Mouse (Mus musculus) gastrocnemius, adult 8-10 months (tissue): ENCODE data around the gene Lamb2. TPM values are rescaled to one million over a fixed set of nuclear protein-coding genes. Genes with fewer than 3 reads are reported as not detected.

Experiments
- total RNA-seq, 4 experiments: library from RNA; stranded (reverse); gene quantifications; 2 replicates each; pipeline ENCODE4 v1.2.4; 2022

The Lamb2 gene
- total RNA-seq, 4 experiments from 2014 or later: 112 to 139 (median 128) TPM

Other genes with a start within 250 kb of the Lamb2 start
- gene Dag1, start 215.8 kb upstream of the Lamb2 start, total RNA-seq: 100 to 1,000 TPM; 159 to 203 (median 172) TPM
- 10 to 100 TPM in 3 of 4 experiments, 1 to 10 TPM in 1; 8.0 to 13.5 (median 12.4) TPM for gene Nicn1, start 189.3 kb upstream of the Lamb2 start, total RNA-seq
- 1 to 10 TPM in 1 of 4 experiments, under 1 TPM in 3; 0.32 to 1.3 (median 0.54) TPM for gene Amt, start 182.9 kb upstream of the Lamb2 start, total RNA-seq
- gene Rhoa, start 173.6 kb upstream of the Lamb2 start, total RNA-seq: 100 to 1,000 TPM in 2 of 4 experiments, 10 to 100 TPM in 2; 87.6 to 104 (median 99.6) TPM
- 10 to 100 TPM; 30.8 to 37.3 (median 34.3) TPM for gene Tcta, start 173.6 kb upstream of the Lamb2 start, total RNA-seq
- gene Gpx1, start 140.8 kb upstream of the Lamb2 start, total RNA-seq: 10 to 100 TPM; 66.3 to 72.7 (median 68.8) TPM
- gene Usp4, start 131.9 kb upstream of the Lamb2 start, total RNA-seq: 10 to 100 TPM; 72.7 to 90.9 (median 87.3) TPM
- gene 1700102P08Rik, start 86.9 kb upstream of the Lamb2 start, total RNA-seq: 1 to 10 TPM in 2 of 4 experiments, under 1 TPM in 2; 0.53 to 1.3 (median 0.97) TPM
- not detected for gene Ccdc36, start 51.3 kb upstream of the Lamb2 start, total RNA-seq
- gene BC048562, start 43.3 kb upstream of the Lamb2 start, total RNA-seq: not detected
- 10 to 100 TPM; 13.8 to 21.0 (median 16.3) TPM for gene Ccdc71, start 19.2 kb upstream of the Lamb2 start, total RNA-seq
- 1 to 10 TPM; 1.3 to 2.7 (median 2.2) TPM for gene Klhdc8b, start 18.2 kb upstream of the Lamb2 start, total RNA-seq
- 100 to 1,000 TPM; 118 to 134 (median 128) TPM for gene Usp19, start 10.9 kb downstream of the Lamb2 start, total RNA-seq
- gene Qars, start 28.0 kb downstream of the Lamb2 start, total RNA-seq: 100 to 1,000 TPM in 1 of 4 experiments, 10 to 100 TPM in 3; 78.6 to 107 (median 95.6) TPM
- gene Qrich1, start 37.1 kb downstream of the Lamb2 start, total RNA-seq: 10 to 100 TPM; 44.8 to 59.1 (median 55.7) TPM
- 10 to 100 TPM; 60.2 to 78.6 (median 63.1) TPM for gene Impdh2, start 80.5 kb downstream of the Lamb2 start, total RNA-seq
- gene Ndufaf3, start 87.7 kb downstream of the Lamb2 start, total RNA-seq: 10 to 100 TPM; 31.9 to 34.4 (median 33.0) TPM
- gene Dalrd3, start 90.2 kb downstream of the Lamb2 start, total RNA-seq: 1 to 10 TPM; 6.0 to 9.1 (median 7.6) TPM
- 1 to 10 TPM; 6.6 to 8.4 (median 7.7) TPM for gene Wdr6, start 99.0 kb downstream of the Lamb2 start, total RNA-seq
- gene P4htm, start 117.9 kb downstream of the Lamb2 start, total RNA-seq: 1 to 10 TPM; 3.8 to 5.5 (median 4.9) TPM
- gene Arih2, start 169.7 kb downstream of the Lamb2 start, total RNA-seq: 10 to 100 TPM; 68.7 to 85.9 (median 81.8) TPM
- gene Slc25a20, start 182.4 kb downstream of the Lamb2 start, total RNA-seq: 10 to 100 TPM; 62.5 to 78.8 (median 68.7) TPM
- 100 to 1,000 TPM; 182 to 235 (median 191) TPM for gene Prkar2a, start 209.6 kb downstream of the Lamb2 start, total RNA-seq